Mouse (Mus musculus) 416B (cell line): Measurements from ENCODE around the gene Fam81b.

Experiments used
- DNase-seq: peaks from one replicate; pipeline ENCODE4 v3.0.0; 2011; ENCODE audit warnings: low read depth

The Fam81b gene

DNA sequence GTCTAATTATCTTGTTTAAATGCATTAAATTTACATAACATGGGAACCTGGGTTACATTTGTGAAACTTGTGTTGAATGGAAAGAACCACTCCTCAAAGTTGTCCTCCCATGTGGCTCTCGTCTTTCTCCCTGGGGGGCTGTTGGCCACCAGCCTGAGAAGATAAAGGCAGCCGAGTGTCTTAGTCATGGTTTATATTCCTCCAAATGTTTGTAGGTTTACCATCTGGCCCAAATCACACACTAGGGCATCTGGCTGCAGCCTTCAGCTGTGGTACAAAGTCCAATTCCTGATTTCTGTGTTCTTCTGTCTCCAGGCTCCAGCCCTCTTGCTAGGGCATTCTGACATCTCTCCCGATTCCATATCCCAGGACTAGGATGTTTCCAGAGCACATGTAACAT is 114.6 kb downstream of the Fam81b start:
- DNase-seq, result no peak

DNA sequence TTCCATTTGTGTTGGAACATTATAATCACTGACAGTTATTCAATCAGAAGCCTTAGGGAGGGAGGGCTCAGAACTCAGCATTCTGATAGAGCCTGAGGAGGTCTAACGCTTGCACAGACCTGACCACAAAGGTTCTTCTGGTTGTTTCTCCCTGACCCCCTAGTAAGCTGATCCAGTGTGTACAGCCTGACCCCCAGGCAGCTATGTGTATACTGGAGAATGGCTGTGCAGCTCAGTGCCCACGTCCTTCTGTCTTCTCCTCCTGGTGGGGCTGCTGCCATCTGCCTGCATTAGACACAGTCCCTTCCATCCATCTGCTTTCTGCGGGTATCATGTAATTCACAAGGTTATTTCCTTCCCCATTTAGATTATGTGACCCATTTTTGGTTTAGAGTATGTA is 115.7 kb downstream of the Fam81b start:
- DNase-seq, result no peak

DNA sequence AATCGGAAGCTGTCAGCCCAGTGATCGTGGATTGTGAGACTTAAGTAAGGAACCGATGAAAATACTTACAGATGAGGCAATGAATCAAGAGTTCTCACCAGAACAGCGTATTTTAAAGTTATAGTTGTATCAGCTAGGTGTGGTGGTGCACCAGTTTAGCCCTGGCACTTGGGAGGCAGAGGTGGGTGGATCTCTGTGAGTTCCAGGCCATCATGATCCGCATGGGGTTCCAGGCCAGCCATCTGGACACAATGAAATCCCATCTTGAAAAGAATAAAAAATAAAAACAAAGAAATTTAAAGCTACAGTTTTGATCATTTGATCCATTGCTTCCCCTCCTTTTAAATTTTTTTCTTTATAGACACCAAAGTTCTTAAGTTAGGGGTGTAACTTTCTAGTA is 117.2 kb downstream of the Fam81b start:
- no peak for DNase-seq

DNA sequence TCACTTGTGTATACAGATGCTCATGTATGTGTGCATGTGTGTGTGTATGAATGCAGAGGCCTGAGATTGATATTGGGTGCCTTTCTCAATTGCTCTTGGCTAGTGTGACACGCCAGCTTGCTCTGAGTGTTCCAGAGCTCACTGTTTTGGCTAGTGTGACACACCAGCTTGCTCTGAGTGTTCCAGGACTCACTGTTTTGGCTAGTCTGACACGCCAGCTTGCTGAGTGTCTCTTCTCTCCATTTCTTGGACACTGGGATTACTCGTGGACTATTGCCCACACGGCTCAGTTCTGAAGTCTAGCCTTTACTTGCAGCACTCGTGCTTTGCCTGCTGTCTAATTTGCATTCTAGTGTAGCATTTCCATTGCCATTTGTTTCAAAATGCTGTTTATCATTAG is 126.2 kb downstream of the Fam81b start:
- no peak for DNase-seq

DNA sequence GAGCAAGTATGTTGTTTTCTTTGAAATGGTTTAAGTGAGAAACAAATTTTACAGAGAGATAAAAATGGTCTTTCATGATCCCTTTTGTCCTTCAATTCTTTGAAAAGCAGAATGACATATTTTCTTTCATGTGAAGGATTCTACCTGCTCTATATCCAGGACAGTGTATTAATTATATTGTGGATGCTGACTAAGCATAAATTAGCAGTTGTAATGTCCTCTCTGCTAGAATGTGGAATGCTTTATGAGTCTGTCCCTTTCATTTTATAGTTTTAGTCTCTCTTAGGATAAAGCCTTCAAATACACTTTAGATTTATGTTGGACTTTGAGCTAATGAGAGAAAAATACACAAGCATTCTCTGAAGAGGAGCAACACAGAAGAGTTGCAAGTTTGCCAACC is 130.6 kb downstream of the Fam81b start:
- DNase-seq, result no peak

DNA sequence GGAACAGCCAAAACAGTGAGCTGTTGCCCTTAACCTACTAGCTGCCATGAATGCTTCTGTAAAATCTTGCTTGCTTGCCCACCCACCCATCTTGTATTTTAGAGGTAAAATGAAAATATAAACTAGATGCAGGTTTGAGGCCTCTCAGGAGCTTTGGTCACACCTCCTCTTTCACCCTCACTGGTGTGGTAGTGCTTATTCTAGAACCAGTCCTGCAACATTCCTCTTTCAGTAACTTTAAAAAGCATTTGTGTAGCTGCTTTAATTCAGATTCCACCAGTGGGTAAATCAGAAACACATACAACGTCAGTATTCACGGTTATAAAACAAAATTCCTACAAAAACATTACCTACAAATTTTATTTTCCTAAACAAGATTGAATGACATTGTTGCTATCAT is 144.3 kb downstream of the Fam81b start:
- no peak for DNase-seq

DNA sequence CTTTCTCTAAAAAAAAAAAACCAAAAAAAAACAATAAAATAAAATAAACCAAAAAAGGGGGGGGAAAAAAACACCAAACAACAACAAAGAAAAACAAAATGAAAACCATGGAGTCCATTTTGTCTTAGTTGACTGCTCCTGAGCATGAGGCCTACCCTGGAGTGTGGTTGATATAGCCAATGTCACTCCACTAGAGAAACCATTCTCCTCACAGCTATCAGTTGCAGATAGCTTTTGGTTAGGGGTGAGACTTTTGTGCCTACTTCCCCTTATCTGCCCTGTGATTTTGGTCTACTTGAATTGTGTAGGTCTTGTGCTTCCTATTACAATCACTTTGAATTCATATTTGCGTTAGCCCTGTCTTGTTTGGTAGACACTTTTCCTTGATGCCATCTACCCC is 147.4 kb downstream of the Fam81b start:
- DNase-seq, result peak; percentile 26

DNA sequence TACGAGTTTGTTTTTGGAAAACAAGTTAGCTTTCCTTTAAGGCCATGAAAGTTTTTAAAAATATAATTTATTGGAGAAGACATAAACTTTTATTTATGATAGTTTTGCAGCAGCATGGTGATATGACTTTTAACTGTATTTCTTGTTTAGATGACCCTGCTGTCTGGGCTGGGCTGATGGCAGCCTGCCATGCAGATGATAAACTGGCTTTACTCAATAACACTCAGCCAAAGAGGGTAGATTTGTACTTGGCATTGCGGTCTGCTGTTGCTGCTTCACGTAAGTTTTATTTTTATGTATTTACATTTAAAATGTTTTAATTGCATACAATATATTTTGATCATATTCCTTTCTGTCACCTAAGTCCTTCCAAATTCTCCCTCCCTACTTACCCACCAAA is 147.8 kb downstream of the Fam81b start:
- DNase-seq, result no peak
